Mouse (Mus musculus): ENCODE results near the gene Cpsf6. TPM values are rescaled to one million over a fixed set of nuclear protein-coding genes. Genes with fewer than 3 reads are reported as not detected.

Cpsf6 gene
- polyA plus RNA-seq, 1 experiment, result 57.5 TPM

GRCm38 (mm10) chr10:117384386-117385085 lies 4.7 kb upstream of the Cpsf6 start:
- TF ChIP-seq POLR2A (IDR thresholded peaks at IDR 0.05; ENCODE audit: insufficient read depth, low read depth, low read length), result no peak
- TF ChIP-seq CTCF (IDR thresholded peaks at IDR 0.05; ENCODE audit: insufficient read depth, low read depth, low read length), result no peak
- Histone ChIP-seq H3K27ac (ENCODE audit: insufficient read depth, low read depth, low read length) (no peak overlapping the region), H3K4me1 (ENCODE audit: control insufficient read depth, insufficient read depth, low read length) (no peaks in the 10 kb centered on the region), H3K4me3 (ENCODE audit: insufficient read depth, low read depth, low read length) (no peak overlapping the region)
- WGBS, result 96% methylated on average over 4 of the region's 4 CpGs

- TF ChIP-seq CTCF (IDR thresholded peaks at IDR 0.05; ENCODE audit: insufficient read depth, low read depth, low read length) (no peak), POLR2A (IDR thresholded peaks at IDR 0.05; ENCODE audit: insufficient read depth, low read depth, low read length) (no peak)
- H3K4me3 ChIP-seq (ENCODE audit: insufficient read depth, low read depth, low read length), result no peak overlapping the region
- 88% methylated on average over 6 of the region's 6 CpGs for WGBS
- H3K27ac ChIP-seq (ENCODE audit: insufficient read depth, low read depth, low read length), result no peak overlapping the region
- no peaks in the 10 kb centered on the region for H3K4me1 ChIP-seq (ENCODE audit: control insufficient read depth, insufficient read depth, low read length)
These were observed 4.1 kb upstream of the Cpsf6 start for GRCm38 (mm10) chr10:117383941-117384340.

- TF ChIP-seq CTCF (IDR thresholded peaks at IDR 0.05; ENCODE audit: insufficient read depth, low read depth, low read length) (no peak), POLR2A (IDR thresholded peaks at IDR 0.05; ENCODE audit: insufficient read depth, low read depth, low read length) (no peak)
- Histone ChIP-seq H3K4me1 (ENCODE audit: control insufficient read depth, insufficient read depth, low read length) (no peaks in the 10 kb centered on the region), H3K27ac (ENCODE audit: insufficient read depth, low read depth, low read length) (no peak overlapping the region), H3K4me3 (ENCODE audit: insufficient read depth, low read depth, low read length) (no peak overlapping the region)
- 84% methylated on average over 8 of the region's 8 CpGs for WGBS
These were observed 3.3 kb upstream of the Cpsf6 start for GRCm38 (mm10) chr10:117382996-117383550.

GRCm38 (mm10) chr10:117382146-117382545 lies 2.3 kb upstream of the Cpsf6 start:
- Histone ChIP-seq H3K4me1 (ENCODE audit: control insufficient read depth, insufficient read depth, low read length) (no peaks in the 10 kb centered on the region), H3K4me3 (ENCODE audit: insufficient read depth, low read depth, low read length) (no peak overlapping the region), H3K27ac (ENCODE audit: insufficient read depth, low read depth, low read length) (no peak overlapping the region)
- WGBS, result 90% methylated on average over 2 of the region's 2 CpGs
- no peak for TF ChIP-seq POLR2A (IDR thresholded peaks at IDR 0.05; ENCODE audit: insufficient read depth, low read depth, low read length)

- WGBS, result 95% methylated on average over 4 of the region's 4 CpGs
- TF ChIP-seq CTCF (IDR thresholded peaks at IDR 0.05; ENCODE audit: insufficient read depth, low read depth, low read length) (no peak), POLR2A (IDR thresholded peaks at IDR 0.05; ENCODE audit: insufficient read depth, low read depth, low read length) (no peak)
- Histone ChIP-seq H3K4me1 (ENCODE audit: control insufficient read depth, insufficient read depth, low read length) (no peaks in the 10 kb centered on the region), H3K27ac (ENCODE audit: insufficient read depth, low read depth, low read length) (no peak overlapping the region), H3K4me3 (ENCODE audit: insufficient read depth, low read depth, low read length) (no peak overlapping the region)
These were observed 1.1 kb upstream of the Cpsf6 start for GRCm38 (mm10) chr10:117380721-117381570.

GRCm38 (mm10) chr10:117379441-117379840 lies 374 bp downstream of the Cpsf6 start:
- TF ChIP-seq POLR2A (IDR thresholded peaks at IDR 0.05; ENCODE audit: insufficient read depth, low read depth, low read length) (no peak), CTCF (IDR thresholded peaks at IDR 0.05; ENCODE audit: insufficient read depth, low read depth, low read length) (no peak)
- peaks cover 2% of the 10 kb centered on the region; the same call in 1 of the 2 replicates for H3K4me1 ChIP-seq (ENCODE audit: control insufficient read depth, insufficient read depth, low read length)
- H3K27ac ChIP-seq (ENCODE audit: insufficient read depth, low read depth, low read length), result no peak overlapping the region
- no peak overlapping the region for H3K4me3 ChIP-seq (ENCODE audit: insufficient read depth, low read depth, low read length)
- WGBS, result 94% methylated on average over 2 of the region's 2 CpGs

- no peak overlapping the region for H3K4me3 ChIP-seq (ENCODE audit: insufficient read depth, low read depth, low read length)
- TF ChIP-seq CTCF (IDR thresholded peaks at IDR 0.05; ENCODE audit: insufficient read depth, low read depth, low read length) (no peak), POLR2A (IDR thresholded peaks at IDR 0.05; ENCODE audit: insufficient read depth, low read depth, low read length) (no peak)
- H3K4me1 ChIP-seq (ENCODE audit: control insufficient read depth, insufficient read depth, low read length), result peaks cover 2% of the 10 kb centered on the region; the same call in 1 of the 2 replicates
- no peak overlapping the region for H3K27ac ChIP-seq (ENCODE audit: insufficient read depth, low read depth, low read length)
- WGBS, result 97% methylated on average over 3 of the region's 3 CpGs
These were observed 1.2 kb downstream of the Cpsf6 start for GRCm38 (mm10) chr10:117378642-117379041.

- Histone ChIP-seq H3K4me1 (ENCODE audit: control insufficient read depth, insufficient read depth, low read length) (peaks cover 2% of the 10 kb centered on the region; the same call in 1 of the 2 replicates), H3K27ac (ENCODE audit: insufficient read depth, low read depth, low read length) (no peak overlapping the region), H3K4me3 (ENCODE audit: insufficient read depth, low read depth, low read length) (no peak overlapping the region)
- 98% methylated on average over 11 of the region's 11 CpGs for WGBS
- no peak for TF ChIP-seq POLR2A (IDR thresholded peaks at IDR 0.05; ENCODE audit: insufficient read depth, low read depth, low read length)
- TF ChIP-seq CTCF (IDR thresholded peaks at IDR 0.05; ENCODE audit: insufficient read depth, low read depth, low read length), result no peak
These were observed 1.6 kb downstream of the Cpsf6 start for GRCm38 (mm10) chr10:117378291-117378555.
